Mouse (Mus musculus): Measurements from ENCODE around the gene Hyls1. TPM values are rescaled to one million over a fixed set of nuclear protein-coding genes. Genes with fewer than 3 reads are reported as not detected.

The Hyls1 gene
- polyA plus RNA-seq, 1 experiment from 2014 or later, result 15.5 TPM

- Histone ChIP-seq H3K4me2 (no peak overlapping the region), H3K27ac (no peak overlapping the region), H3K4me1 (peaks cover 26% of the 10 kb centered on the region), H3K27me3 (no peaks in the 10 kb centered on the region), H3K9me3 (replicated peaks) (no peaks in the 10 kb centered on the region), H3K36me3 (no peaks in the 10 kb centered on the region), H3K4me3 (replicated peaks) (no peak overlapping the region), H3K9ac (no peak overlapping the region)
- peak; percentile 66 for ATAC-seq (replicated peaks; ENCODE audit: low FRiP score)
- 10% methylated on average over 6 of the region's 6 CpGs for WGBS
Observed at GRCm38 (mm10) chr9:35541488-35541887, 28.7 kb downstream of the Hyls1 start.

- H3K9ac ChIP-seq, result no peak overlapping the region
- H3K4me1 ChIP-seq, result peaks cover 26% of the 10 kb centered on the region
- H3K36me3 ChIP-seq, result no peaks in the 10 kb centered on the region
- H3K9me3 ChIP-seq (replicated peaks), result no peaks in the 10 kb centered on the region
- H3K27ac ChIP-seq, result no peak overlapping the region
- 82% methylated on average over 5 of the region's 5 CpGs for WGBS
- no peaks in the 10 kb centered on the region for H3K27me3 ChIP-seq
- no peak for ATAC-seq (replicated peaks; ENCODE audit: low FRiP score)
- H3K4me2 ChIP-seq, result no peak overlapping the region
- no peak overlapping the region for H3K4me3 ChIP-seq (replicated peaks)
Observed at GRCm38 (mm10) chr9:35541024-35541423, 29.2 kb downstream of the Hyls1 start.

DNA sequence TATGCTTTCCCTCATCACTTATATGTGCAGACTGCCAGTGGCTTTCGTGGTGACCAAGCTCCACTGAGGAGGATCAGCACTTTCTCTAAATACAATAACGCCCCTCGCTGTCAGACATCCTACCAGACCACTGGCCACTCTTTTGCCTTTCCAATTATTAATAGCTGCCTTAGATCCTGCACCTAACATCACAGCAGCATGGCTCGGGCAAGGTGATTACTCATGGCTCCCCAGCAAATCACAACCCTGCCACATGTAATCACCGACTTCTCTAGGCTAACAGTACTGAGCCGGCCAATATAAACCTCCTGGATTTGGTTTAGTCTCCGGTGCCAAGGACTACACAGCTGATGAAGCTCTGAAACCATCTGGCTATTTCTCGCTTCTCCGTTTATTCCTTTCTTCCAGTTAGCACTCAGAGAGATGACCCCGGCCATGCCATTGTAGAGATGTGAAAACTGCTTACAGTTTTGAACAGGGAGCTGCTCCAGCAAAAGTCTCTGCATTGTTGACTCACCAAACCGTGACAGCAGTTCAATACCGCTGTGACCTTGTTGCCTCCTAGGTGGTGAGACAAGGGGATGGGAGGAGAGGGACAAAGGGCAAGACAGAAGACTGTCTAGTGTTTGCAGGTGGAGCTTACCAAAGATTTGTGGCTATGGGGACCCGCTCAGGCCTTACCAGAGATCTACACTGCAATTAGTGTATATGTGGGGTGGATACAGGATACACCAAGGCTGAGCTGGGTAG is 31.0 kb downstream of the Hyls1 start:
- H3K9ac ChIP-seq, result no peak overlapping the region
- peaks cover 29% of the 10 kb centered on the region for H3K4me1 ChIP-seq
- H3K27me3 ChIP-seq, result no peaks in the 10 kb centered on the region
- H3K9me3 ChIP-seq (replicated peaks), result no peaks in the 10 kb centered on the region
- H3K4me2 ChIP-seq, result no peak overlapping the region
- H3K4me3 ChIP-seq (replicated peaks), result no peak overlapping the region
- peak overlapping the region; percentile 57 for H3K27ac ChIP-seq
- 65% methylated on average over 13 of the region's 13 CpGs for WGBS
- ATAC-seq (replicated peaks; ENCODE audit: low FRiP score), result no peak
- no peaks in the 10 kb centered on the region for H3K36me3 ChIP-seq

GRCm38 (mm10) chr9:35535876-35536275 is 34.3 kb downstream of the Hyls1 start:
- WGBS, result 79% methylated on average over 4 of the region's 4 CpGs
- H3K27ac ChIP-seq, result no peak overlapping the region
- ATAC-seq (replicated peaks; ENCODE audit: low FRiP score), result no peak

GRCm38 (mm10) chr9:35535110-35535509 is 35.1 kb downstream of the Hyls1 start:
- Histone ChIP-seq H3K27ac (no peak overlapping the region), H3K9me3 (replicated peaks) (no peaks in the 10 kb centered on the region), H3K9ac (no peak overlapping the region), H3K27me3 (no peaks in the 10 kb centered on the region), H3K4me2 (no peak overlapping the region), H3K4me3 (replicated peaks) (no peak overlapping the region), H3K36me3 (no peaks in the 10 kb centered on the region), H3K4me1 (peaks cover 33% of the 10 kb centered on the region)
- ATAC-seq (replicated peaks; ENCODE audit: low FRiP score), result peak; percentile 80
- 11% methylated on average over 2 of the region's 2 CpGs for WGBS

More at GRCm38 (mm10) chr9:35535876-35536275, 34.3 kb downstream of the Hyls1 start:
- no peak overlapping the region for H3K4me3 ChIP-seq (replicated peaks)
- no peaks in the 10 kb centered on the region for H3K27me3 ChIP-seq
- no peak overlapping the region for H3K9ac ChIP-seq
- no peaks in the 10 kb centered on the region for H3K9me3 ChIP-seq (replicated peaks)
- peaks cover 33% of the 10 kb centered on the region for H3K4me1 ChIP-seq
- H3K4me2 ChIP-seq, result no peak overlapping the region
- H3K36me3 ChIP-seq, result no peaks in the 10 kb centered on the region

DNA sequence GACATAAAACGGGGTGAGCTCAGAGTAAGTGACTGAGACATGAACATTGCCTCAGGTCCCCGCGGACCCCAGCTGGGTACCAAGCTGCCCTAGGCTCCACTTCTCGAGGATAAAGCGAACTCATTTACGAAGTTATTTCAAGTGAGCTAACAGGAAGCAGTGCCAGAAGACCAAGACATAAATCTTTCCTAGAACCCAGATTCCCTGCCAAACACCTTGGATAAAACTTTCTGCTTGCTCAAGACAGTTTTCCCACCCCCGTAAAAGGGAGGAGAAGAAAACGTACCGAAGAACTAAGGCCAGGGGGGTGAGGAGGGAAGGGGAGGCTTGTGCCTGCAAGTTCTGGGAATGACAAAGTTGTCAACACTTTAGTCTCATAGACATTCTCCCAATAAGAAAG is 36.9 kb downstream of the Hyls1 start:
- H3K9ac ChIP-seq, result no peak overlapping the region
- H3K9me3 ChIP-seq (replicated peaks), result no peaks in the 10 kb centered on the region
- H3K4me3 ChIP-seq (replicated peaks), result no peak overlapping the region

DNA sequence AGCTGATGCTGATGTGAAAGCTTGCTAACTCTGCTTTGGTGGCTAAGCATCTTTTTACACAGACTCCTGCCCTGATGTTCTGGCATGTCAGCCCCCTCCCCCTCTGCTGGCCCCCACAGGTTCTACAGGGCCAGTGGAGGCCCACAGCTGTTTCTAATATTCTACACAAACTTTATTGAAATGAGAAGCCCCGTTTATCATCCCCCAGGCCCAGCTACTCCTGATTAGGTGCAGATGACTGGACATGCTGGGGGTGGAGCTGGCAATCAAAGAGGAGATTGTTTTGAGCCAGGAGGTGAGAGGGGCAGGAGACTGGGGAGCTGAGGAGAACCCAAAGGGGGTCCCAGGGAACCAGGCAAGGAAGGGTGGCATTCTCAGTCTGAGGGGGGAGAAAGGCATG is 40.4 kb downstream of the Hyls1 start:
- no peak for ATAC-seq (replicated peaks; ENCODE audit: low FRiP score)
- Histone ChIP-seq H3K4me1 (0 out of 2 replicates have a peak, but pooled peaks cover 4% of the 10 kb centered on the region), H3K36me3 (no peaks in the 10 kb centered on the region), H3K27ac (no peak overlapping the region), H3K4me3 (replicated peaks) (no peak overlapping the region), H3K4me2 (no peak overlapping the region), H3K9me3 (replicated peaks) (no peaks in the 10 kb centered on the region), H3K9ac (no peak overlapping the region), H3K27me3 (peaks cover 3% of the 10 kb centered on the region; the same call in 1 of the 2 replicates)
- WGBS, result 19% methylated on average over 1 of the region's 1 CpGs

More for the DNA sequence above, 36.9 kb downstream of the Hyls1 start:
- no peak for ATAC-seq (replicated peaks; ENCODE audit: low FRiP score)
- Histone ChIP-seq H3K27me3 (no peaks in the 10 kb centered on the region), H3K4me2 (no peak overlapping the region), H3K27ac (no peak overlapping the region), H3K4me1 (peaks cover 20% of the 10 kb centered on the region), H3K36me3 (no peaks in the 10 kb centered on the region)
- 37% methylated on average over 9 of the region's 9 CpGs for WGBS

GRCm38 (mm10) chr9:35529141-35529540 is 41.1 kb downstream of the Hyls1 start:
- H3K27me3 ChIP-seq, result peaks cover 3% of the 10 kb centered on the region; the same call in 1 of the 2 replicates
- no peak overlapping the region for H3K27ac ChIP-seq
- 61% methylated on average over 3 of the region's 3 CpGs for WGBS
- peaks cover 6% of the 10 kb centered on the region; the same call in 1 of the 2 replicates for H3K4me1 ChIP-seq
- ATAC-seq (replicated peaks; ENCODE audit: low FRiP score), result no peak
- no peak overlapping the region for H3K9ac ChIP-seq
- H3K36me3 ChIP-seq, result no peaks in the 10 kb centered on the region
- no peak overlapping the region for H3K4me2 ChIP-seq
- H3K4me3 ChIP-seq (replicated peaks), result no peak overlapping the region
- no peaks in the 10 kb centered on the region for H3K9me3 ChIP-seq (replicated peaks)

DNA sequence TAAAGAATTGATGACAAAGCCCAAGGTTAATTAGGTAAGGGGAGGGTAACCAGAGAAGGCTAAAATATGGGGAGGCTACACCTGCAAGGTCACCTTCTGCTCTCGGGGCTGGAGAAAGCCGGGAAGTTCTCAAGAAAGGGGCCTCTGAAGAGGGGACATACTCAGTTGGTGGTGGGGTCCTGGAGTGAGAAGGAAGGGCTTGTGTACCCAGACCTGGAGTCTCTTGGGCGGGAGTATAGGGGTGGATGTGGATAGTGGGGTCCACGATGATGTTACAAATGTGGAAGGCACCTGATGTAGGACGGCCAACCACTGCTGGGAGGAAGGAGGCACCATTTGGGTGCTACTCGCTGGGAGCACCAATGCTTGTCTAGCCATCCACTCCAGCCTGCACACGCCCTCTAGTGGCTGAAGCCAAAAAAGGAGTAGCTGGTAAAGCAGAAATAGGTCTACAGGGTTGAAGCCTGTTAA is 46.2 kb downstream of the Hyls1 start:
- H3K9ac ChIP-seq, result no peak overlapping the region
- H3K9me3 ChIP-seq (replicated peaks), result no peaks in the 10 kb centered on the region
- H3K27me3 ChIP-seq, result peaks cover 3% of the 10 kb centered on the region; the same call in 1 of the 2 replicates
- H3K27ac ChIP-seq, result no peak overlapping the region
- H3K4me3 ChIP-seq (replicated peaks), result no peak overlapping the region
- H3K36me3 ChIP-seq, result no peaks in the 10 kb centered on the region
- whole genome bisulfite sequencing, result 15% methylated on average over 7 of the region's 7 CpGs
- H3K4me1 ChIP-seq, result peaks cover 15% of the 10 kb centered on the region
- H3K4me2 ChIP-seq, result no peak overlapping the region
- ATAC-seq (replicated peaks; ENCODE audit: low FRiP score), result peak; percentile 88

DNA sequence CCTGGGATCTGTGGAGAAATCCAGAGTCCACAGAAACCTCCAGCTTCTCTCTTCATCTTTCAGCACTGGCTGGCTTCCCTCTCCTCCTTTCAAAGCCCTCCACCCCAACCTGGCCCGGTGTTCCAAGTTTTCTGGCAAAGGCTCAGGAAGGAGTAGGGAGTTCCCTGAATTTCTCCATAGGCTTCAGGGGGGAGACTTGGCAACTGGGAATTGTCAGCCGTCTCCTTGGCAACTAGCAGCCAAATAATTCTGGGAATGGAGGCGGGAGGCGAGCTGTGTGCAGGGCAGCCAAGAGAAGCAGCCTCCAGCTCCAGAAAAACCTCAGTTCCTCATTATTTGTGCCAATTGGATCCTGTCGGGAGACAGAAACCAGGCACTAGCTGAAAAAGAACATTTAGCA is 46.7 kb downstream of the Hyls1 start:
- WGBS, result 43% methylated on average over 5 of the region's 5 CpGs
- no peak overlapping the region for H3K27ac ChIP-seq

GRCm38 (mm10) chr9:35522821-35523515 is 47.2 kb downstream of the Hyls1 start:
- peaks cover 15% of the 10 kb centered on the region for H3K4me1 ChIP-seq
- H3K9ac ChIP-seq, result no peak overlapping the region
- H3K27ac ChIP-seq, result no peak overlapping the region
- ATAC-seq (replicated peaks; ENCODE audit: low FRiP score), result no peak
- H3K4me2 ChIP-seq, result no peak overlapping the region
- peaks cover 3% of the 10 kb centered on the region; the same call in 1 of the 2 replicates for H3K27me3 ChIP-seq
- no peaks in the 10 kb centered on the region for H3K9me3 ChIP-seq (replicated peaks)
- H3K36me3 ChIP-seq, result no peaks in the 10 kb centered on the region
- no peak overlapping the region for H3K4me3 ChIP-seq (replicated peaks)
- 71% methylated on average over 1 of the region's 1 CpGs for WGBS

More for the DNA sequence above, 46.7 kb downstream of the Hyls1 start:
- Histone ChIP-seq H3K4me1 (peaks cover 15% of the 10 kb centered on the region), H3K9me3 (replicated peaks) (no peaks in the 10 kb centered on the region), H3K36me3 (no peaks in the 10 kb centered on the region), H3K9ac (no peak overlapping the region), H3K27me3 (peaks cover 3% of the 10 kb centered on the region; the same call in 1 of the 2 replicates), H3K4me2 (no peak overlapping the region), H3K4me3 (replicated peaks) (no peak overlapping the region)
- peak; percentile 59 for ATAC-seq (replicated peaks; ENCODE audit: low FRiP score)

DNA sequence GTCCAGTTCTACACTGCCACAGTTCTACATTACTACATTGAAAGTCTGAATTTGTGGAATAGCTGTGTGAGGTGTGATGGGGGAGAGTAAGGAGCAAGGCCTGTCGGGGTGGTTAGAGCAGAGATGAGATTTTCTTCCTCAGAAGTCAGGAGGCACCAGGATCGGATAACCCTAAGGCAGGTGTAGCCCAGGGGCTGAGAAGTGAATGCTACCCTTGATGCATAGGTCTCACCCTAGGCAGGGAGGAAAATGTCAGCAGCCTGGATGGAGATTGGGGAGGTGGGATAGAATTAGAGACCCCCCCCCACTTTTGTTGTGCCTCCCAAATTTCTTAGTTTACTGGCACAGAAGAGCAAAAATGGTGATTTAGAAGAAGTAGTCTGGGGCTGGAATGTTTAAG is 48.0 kb downstream of the Hyls1 start:
- Histone ChIP-seq H3K27me3 (peaks cover 3% of the 10 kb centered on the region; the same call in 1 of the 2 replicates), H3K27ac (no peak overlapping the region), H3K4me1 (peaks cover 15% of the 10 kb centered on the region), H3K36me3 (no peaks in the 10 kb centered on the region), H3K9ac (no peak overlapping the region), H3K9me3 (replicated peaks) (no peaks in the 10 kb centered on the region), H3K4me2 (no peak overlapping the region), H3K4me3 (replicated peaks) (no peak overlapping the region)
- WGBS, result 62% methylated on average over 2 of the region's 2 CpGs
- ATAC-seq (replicated peaks; ENCODE audit: low FRiP score), result no peak
